Mouse (Mus musculus) kidney, embryonic 15.5 days (tissue): ENCODE data around the gene Utp15. TPM values are rescaled to one million over a fixed set of nuclear protein-coding genes. Genes with fewer than 3 reads are reported as not detected.

ENCODE experiments used
- ATAC-seq: fragments of 200-750 bp; cut with Nextera tagmentation; replicated peaks from 2 replicates; pipeline ENCODE4 v1.8.0; 2017; ENCODE audit warnings: moderate TSS enrichment; ENCODE audit not compliant: low FRiP score
- H3K27ac ChIP-seq: fragments of 300-500 bp; sonication (generic); 2 replicates; pipeline ENCODE4 v1.5.1; 2015; ENCODE audit warnings: mild to moderate bottlenecking, inconsistent platforms
- H3K27me3 ChIP-seq: fragments of 300-500 bp; sonication (generic); 2 replicates; pipeline ENCODE4 v1.6.1; 2015; ENCODE audit warnings: inconsistent platforms
- H3K36me3 ChIP-seq: fragments of 300-500 bp; sonication (generic); 2 replicates; pipeline ENCODE4 v1.6.1; 2015; ENCODE audit warnings: inconsistent platforms
- H3K4me1 ChIP-seq: fragments of 300-500 bp; sonication (generic); 2 replicates; pipeline ENCODE4 v1.6.1; 2015; ENCODE audit warnings: inconsistent platforms
- H3K4me2 ChIP-seq: fragments of 300-500 bp; sonication (generic); 2 replicates; pipeline ENCODE4 v1.6.1; 2015; ENCODE audit warnings: moderate library complexity, mild to moderate bottlenecking, inconsistent platforms
- H3K4me3 ChIP-seq: fragments of 300-500 bp; sonication (generic); replicated peaks from 2 replicates; pipeline ENCODE4 v1.5.1; 2015; ENCODE audit warnings: mild to moderate bottlenecking, inconsistent platforms
- H3K9ac ChIP-seq: fragments of 300-500 bp; sonication (generic); 2 replicates; pipeline ENCODE4 v1.6.1; 2015; ENCODE audit warnings: mild to moderate bottlenecking, inconsistent platforms
- H3K9me3 ChIP-seq: fragments of 300-500 bp; sonication (generic); replicated peaks from 2 replicates; pipeline ENCODE4 v1.6.1; 2016; ENCODE audit warnings: inconsistent platforms
- WGBS: fragments of 180-500 bp; shearing (Covaris S2); methylation state at CpG from one replicate; pipeline ENCODE4 v1.1.7; 2015; ENCODE audit warnings: mixed read lengths; 5-methylcytosine and 5-hydroxymethylcytosine counted together
- polyA plus RNA-seq: library from polyadenylated mRNA; unstranded; fragments of >200 nt; fragmentation: Nextera tagmentation; extraction: Ambion mirVana; gene quantifications from 2 replicates; pipeline ENCODE4 v1.2.1, GENCODE M21; 2015

Gene Utp15
- polyA plus RNA-seq, 1 experiment from 2014 or later: 36.7 TPM

DNA sequence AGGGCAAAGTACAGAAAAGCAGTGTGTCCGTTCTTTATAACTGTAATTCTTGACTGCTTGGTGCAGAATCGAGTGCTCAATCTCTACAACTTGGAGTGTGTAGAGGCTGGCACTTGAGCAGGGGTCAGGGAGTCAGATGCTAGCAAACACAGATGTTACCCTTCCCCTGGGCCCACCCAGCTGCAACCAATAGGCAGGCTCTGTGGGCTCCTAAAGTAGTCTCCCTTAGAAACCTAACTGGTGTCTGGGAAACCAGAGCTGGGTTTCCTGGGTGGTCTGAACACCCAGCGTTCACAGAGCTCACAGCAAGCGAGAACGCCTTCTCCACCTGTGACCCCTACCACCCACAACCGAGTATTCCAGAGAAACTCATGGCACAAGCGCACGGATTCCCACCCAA, 57.7 kb downstream of the Utp15 start:
- Histone ChIP-seq H3K9ac (peak overlapping the region; percentile 55), H3K4me2 (peak overlapping the region; percentile 95), H3K36me3 (no peaks in the 10 kb centered on the region), H3K27me3 (peaks cover 5% of the 10 kb centered on the region; the same call in 1 of the 2 replicates), H3K4me3 (peak overlapping the region; percentile 67), H3K27ac (peak overlapping the region; percentile 94), H3K9me3 (no peaks in the 10 kb centered on the region), H3K4me1 (peaks cover 25% of the 10 kb centered on the region)
- ATAC-seq: 0 out of 2 replicates have a peak, but pooled peaks have one; percentile 1
- 12% methylated on average over 8 of the region's 8 CpGs for WGBS

DNA sequence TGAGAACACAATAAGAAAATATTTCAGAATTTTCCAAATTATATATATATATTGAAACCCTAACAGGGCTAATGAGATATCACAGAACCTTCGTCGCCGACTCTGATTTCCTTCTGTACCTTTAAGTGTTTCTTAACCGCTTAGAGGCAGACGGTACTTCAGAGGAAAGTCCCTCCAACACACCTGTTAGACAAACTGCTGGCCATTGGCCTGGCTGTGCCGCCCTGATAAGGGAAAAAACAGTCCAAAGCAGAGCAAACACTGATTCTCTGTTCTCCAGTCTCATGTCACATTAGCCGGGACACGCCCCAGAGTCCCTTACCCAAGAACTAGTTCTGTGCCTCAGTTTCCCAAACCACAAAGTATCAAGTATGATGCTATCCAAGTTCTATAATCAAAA, 58.5 kb downstream of the Utp15 start:
- H3K4me1 ChIP-seq: peaks cover 25% of the 10 kb centered on the region
- no peaks in the 10 kb centered on the region for H3K9me3 ChIP-seq
- H3K27me3 ChIP-seq: 0 out of 2 replicates have a peak, but pooled peaks cover 4% of the 10 kb centered on the region
- no peak for ATAC-seq
- 91% methylated on average over 8 of the region's 8 CpGs for WGBS
- no peak overlapping the region for H3K27ac ChIP-seq
- no peak overlapping the region for H3K4me3 ChIP-seq
- no peak overlapping the region for H3K9ac ChIP-seq
- no peaks in the 10 kb centered on the region for H3K36me3 ChIP-seq
- peak overlapping the region; percentile 95 for H3K4me2 ChIP-seq

DNA sequence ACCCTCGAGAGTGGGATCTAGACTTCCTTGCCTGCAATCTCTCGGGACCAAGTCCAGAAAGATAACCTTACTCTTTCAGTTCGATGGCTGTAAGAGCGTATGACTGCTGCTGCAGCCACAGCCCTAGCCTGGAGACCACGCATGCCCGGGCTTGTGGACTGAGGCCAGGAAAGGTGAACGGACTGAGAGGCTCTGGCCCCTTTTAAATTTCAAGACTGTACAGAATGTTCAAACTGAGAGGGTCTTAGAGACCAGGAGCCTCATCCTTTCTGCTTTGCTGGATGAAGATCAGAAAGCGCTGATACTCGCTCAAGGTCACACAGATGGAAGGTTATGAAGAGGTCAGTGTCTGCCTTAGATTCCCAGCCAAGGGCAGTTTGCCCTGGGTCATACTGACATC, 61.4 kb downstream of the Utp15 start:
- Histone ChIP-seq H3K27me3 (no peaks in the 10 kb centered on the region), H3K9ac (no peak overlapping the region), H3K4me3 (no peak overlapping the region), H3K4me1 (peaks cover 23% of the 10 kb centered on the region), H3K27ac (no peak overlapping the region), H3K4me2 (no peak overlapping the region), H3K36me3 (no peaks in the 10 kb centered on the region), H3K9me3 (no peaks in the 10 kb centered on the region)
- ATAC-seq: no peak
- 62% methylated on average over 9 of the region's 9 CpGs for WGBS

Other genes with a start within 250 kb of the Utp15 start
- gene Arhgef28, start 56.6 kb downstream of the Utp15 start, polyA plus RNA-seq: 39.8 and 45.3 TPM in 2 replicates
- gene Ankra2, start within 50 bp of the Utp15 start, polyA plus RNA-seq: 15.0 and 15.7 TPM in 2 replicates
- gene Gm21976, start 16.8 kb upstream of the Utp15 start, polyA plus RNA-seq: not detected in 2 replicates
- 689 and 781 TPM in 2 replicates for gene Btf3, start 54.0 kb upstream of the Utp15 start, polyA plus RNA-seq
- gene Foxd1, start 91.2 kb upstream of the Utp15 start, polyA plus RNA-seq: 4.7 and 5.0 TPM in 2 replicates
- 1.1 and 2.6 TPM in 2 replicates for gene Gm10320, start 229.0 kb upstream of the Utp15 start, polyA plus RNA-seq